Mouse (Mus musculus): ENCODE data around the gene Usp18.
A peak's percentile ranks its signal among the peaks of the same experiment; 100 is the strongest.

Gene Usp18

GRCm38 (mm10) chr6:121303466-121304220 is 57.9 kb downstream of the Usp18 start:
- Histone ChIP-seq H3K27me3 (ENCODE audit: control insufficient read depth, insufficient read depth, low read length, poor library complexity, severe bottlenecking) (no peaks in the 10 kb centered on the region), H3K36me3 (ENCODE audit: control insufficient read depth, insufficient read depth, low read length, poor library complexity, severe bottlenecking) (no peaks in the 10 kb centered on the region)
- DNase-seq (ENCODE audit: low read depth, low spot score): no peak

GRCm38 (mm10) chr6:121304630-121305029 is 58.9 kb downstream of the Usp18 start:
- Histone ChIP-seq H3K36me3 (ENCODE audit: control insufficient read depth, insufficient read depth, low read length, poor library complexity, severe bottlenecking) (no peaks in the 10 kb centered on the region), H3K27me3 (ENCODE audit: control insufficient read depth, insufficient read depth, low read length, poor library complexity, severe bottlenecking) (no peaks in the 10 kb centered on the region)
- DNase-seq (ENCODE audit: low read depth, low spot score): no peak

GRCm38 (mm10) chr6:121305571-121305970 is 59.9 kb downstream of the Usp18 start:
- Histone ChIP-seq H3K27me3 (ENCODE audit: control insufficient read depth, insufficient read depth, low read length, poor library complexity, severe bottlenecking) (no peaks in the 10 kb centered on the region), H3K36me3 (ENCODE audit: control insufficient read depth, insufficient read depth, low read length, poor library complexity, severe bottlenecking) (no peaks in the 10 kb centered on the region)
- no peak for DNase-seq (ENCODE audit: low read depth, low spot score)

DNA sequence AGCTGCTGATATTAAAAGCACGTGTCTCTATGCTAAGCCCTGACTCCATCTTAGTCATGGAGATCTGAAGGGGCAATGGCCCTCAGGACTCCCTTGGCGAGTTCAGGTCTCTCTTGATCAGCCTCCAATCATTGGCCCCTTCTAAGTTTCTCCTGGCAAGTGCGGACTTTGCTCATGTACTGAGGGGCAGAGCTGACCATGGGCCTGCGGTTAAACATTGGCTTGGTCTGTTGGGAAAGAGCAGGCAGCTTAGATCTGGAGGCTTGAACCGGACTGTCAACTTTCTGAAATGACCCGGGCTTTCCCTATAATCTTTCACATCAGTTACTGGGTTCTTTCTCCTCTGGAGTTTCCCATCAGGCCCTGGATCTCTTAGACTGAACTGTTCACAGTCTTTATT is 65.3 kb downstream of the Usp18 start:
- DNase-seq (ENCODE audit: low read depth, low spot score): no peak
- H3K36me3 ChIP-seq (ENCODE audit: control insufficient read depth, insufficient read depth, low read length, poor library complexity, severe bottlenecking): no peaks in the 10 kb centered on the region
- H3K27me3 ChIP-seq (ENCODE audit: control insufficient read depth, insufficient read depth, low read length, poor library complexity, severe bottlenecking): no peaks in the 10 kb centered on the region

DNA sequence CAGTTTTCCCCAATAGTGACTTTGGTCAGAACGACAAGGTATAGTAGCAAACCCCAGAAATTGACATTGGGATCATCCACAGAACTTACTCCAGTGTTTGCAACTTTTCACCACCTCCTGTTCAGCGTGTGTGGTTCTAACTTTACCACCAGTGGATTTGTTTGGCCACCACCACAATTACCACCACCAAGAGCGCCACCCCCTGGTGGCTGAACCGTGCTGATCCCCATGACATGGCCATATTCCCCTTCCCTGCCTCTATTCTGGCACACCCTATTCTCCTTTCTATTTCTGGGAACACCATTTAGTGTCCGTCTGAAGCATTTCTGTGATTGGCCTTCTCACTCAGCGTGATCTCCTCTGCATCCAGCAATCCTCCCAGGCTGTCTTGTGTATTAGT is 73.4 kb downstream of the Usp18 start:
- peak; percentile 34 for DNase-seq (ENCODE audit: low read depth, low spot score)
- H3K27me3 ChIP-seq (ENCODE audit: control insufficient read depth, insufficient read depth, low read length, poor library complexity, severe bottlenecking): no peaks in the 10 kb centered on the region
- H3K36me3 ChIP-seq (ENCODE audit: control insufficient read depth, insufficient read depth, low read length, poor library complexity, severe bottlenecking): no peaks in the 10 kb centered on the region

All from splenic B cell, adult 2 months (primary cell).